Mouse (Mus musculus) limb, embryonic 12.5 days (tissue): ENCODE results near the gene Hrasls. TPM values are rescaled to one million over a fixed set of nuclear protein-coding genes. Genes with fewer than 3 reads are reported as not detected.

Experiments used
- ATAC-seq: fragments of 200-750 bp; cut with Nextera tagmentation; 2 replicates; pipeline ENCODE4 v1.8.0; 2017; ENCODE audit warnings: low read depth, moderate TSS enrichment; ENCODE audit not compliant: insufficient number of reproducible peaks, insufficient read depth, low FRiP score, low TSS enrichment
- H3K27ac ChIP-seq: fragments of 300-500 bp; sonication (generic); 2 replicates; pipeline ENCODE4 v1.5.1; 2016; ENCODE audit warnings: mild to moderate bottlenecking, moderate library complexity
- H3K27me3 ChIP-seq: fragments of 300-500 bp; sonication (generic); 2 replicates; pipeline ENCODE4 v1.6.1; 2016; ENCODE audit warnings: mild to moderate bottlenecking, moderate library complexity
- H3K36me3 ChIP-seq: fragments of 300-500 bp; sonication (generic); 2 replicates; pipeline ENCODE4 v1.6.1; 2016; ENCODE audit warnings: mild to moderate bottlenecking, moderate library complexity
- H3K4me1 ChIP-seq: fragments of 300-500 bp; sonication (generic); replicated peaks from 2 replicates; pipeline ENCODE4 v1.6.1; 2016
- H3K4me2 ChIP-seq: fragments of 300-500 bp; sonication (generic); 2 replicates; pipeline ENCODE4 v1.6.1; 2016; ENCODE audit warnings: mild to moderate bottlenecking, moderate library complexity
- H3K4me3 ChIP-seq: fragments of 300-500 bp; sonication (generic); replicated peaks from 2 replicates; pipeline ENCODE4 v1.5.1; 2016; ENCODE audit warnings: mild to moderate bottlenecking
- H3K9ac ChIP-seq: fragments of 300-500 bp; sonication (generic); replicated peaks from 2 replicates; pipeline ENCODE4 v1.6.1; 2016; ENCODE audit warnings: mild to moderate bottlenecking, moderate library complexity
- H3K9me3 ChIP-seq: fragments of 300-500 bp; sonication (generic); 2 replicates; pipeline ENCODE4 v1.6.1; 2016; ENCODE audit warnings: mild to moderate bottlenecking, moderate library complexity
- WGBS: fragments of 180-500 bp; shearing (Covaris S2); methylation state at CpG from one replicate; pipeline ENCODE4 v1.1.7; 2016; 5-methylcytosine and 5-hydroxymethylcytosine counted together
- polyA plus RNA-seq: library from polyadenylated mRNA; unstranded; fragments of >200 nt; fragmentation: Nextera tagmentation; extraction: Ambion mirVana; gene quantifications from 2 replicates; pipeline ENCODE4 v1.2.1, GENCODE M21; 2016

Hrasls gene
- polyA plus RNA-seq, 1 experiment from 2014 or later, result 2.0 TPM

GRCm38 (mm10) chr16:29204875-29205274, 4.6 kb upstream of the Hrasls start:
- H3K4me3 ChIP-seq, result no peak overlapping the region
- 0 out of 2 replicates have a peak, but pooled peaks have one; percentile 43 for ATAC-seq
- no peaks in the 10 kb centered on the region for H3K9me3 ChIP-seq
- no peak overlapping the region for H3K27ac ChIP-seq
- peaks cover 39% of the 10 kb centered on the region for H3K27me3 ChIP-seq
- peaks cover 14% of the 10 kb centered on the region for H3K4me1 ChIP-seq
- WGBS, result 49% methylated on average over 7 of the region's 7 CpGs
- no peaks in the 10 kb centered on the region for H3K36me3 ChIP-seq
- H3K4me2 ChIP-seq, result no peak overlapping the region
- H3K9ac ChIP-seq, result no peak overlapping the region

- WGBS, result 24% methylated on average over 2 of the region's 2 CpGs
These were observed 3.9 kb upstream of the Hrasls start for GRCm38 (mm10) chr16:29205581-29205980.

GRCm38 (mm10) chr16:29208841-29209240, 654 bp upstream of the Hrasls start:
- H3K27ac ChIP-seq, result no peak overlapping the region
- H3K36me3 ChIP-seq, result no peaks in the 10 kb centered on the region
- no peak overlapping the region for H3K4me2 ChIP-seq
- no peak overlapping the region for H3K4me3 ChIP-seq
- ATAC-seq, result no peak
- no peaks in the 10 kb centered on the region for H3K9me3 ChIP-seq
- H3K4me1 ChIP-seq, result peaks cover 22% of the 10 kb centered on the region
- no peak overlapping the region for H3K9ac ChIP-seq
- H3K27me3 ChIP-seq, result peaks cover 50% of the 10 kb centered on the region
- WGBS, result 71% methylated on average over 7 of the region's 7 CpGs

More at GRCm38 (mm10) chr16:29205581-29205980, 3.9 kb upstream of the Hrasls start:
- no peak overlapping the region for H3K9ac ChIP-seq
- H3K4me2 ChIP-seq, result no peak overlapping the region
- H3K9me3 ChIP-seq, result no peaks in the 10 kb centered on the region
- no peak overlapping the region for H3K4me3 ChIP-seq
- peaks cover 21% of the 10 kb centered on the region for H3K4me1 ChIP-seq
- no peak for ATAC-seq
- H3K27ac ChIP-seq, result no peak overlapping the region
- H3K36me3 ChIP-seq, result no peaks in the 10 kb centered on the region
- peaks cover 45% of the 10 kb centered on the region for H3K27me3 ChIP-seq

- no peak for ATAC-seq
These were observed 7.2 kb downstream of the Hrasls start for GRCm38 (mm10) chr16:29216395-29217295.

GRCm38 (mm10) chr16:29235951-29236350, 26.5 kb downstream of the Hrasls start:
- no peaks in the 10 kb centered on the region for H3K36me3 ChIP-seq
- no peak overlapping the region for H3K4me2 ChIP-seq
- WGBS, result 78% methylated on average over 5 of the region's 5 CpGs
- H3K27me3 ChIP-seq, result no peaks in the 10 kb centered on the region
- no peaks in the 10 kb centered on the region for H3K4me1 ChIP-seq
- no peak overlapping the region for H3K9ac ChIP-seq
- no peaks in the 10 kb centered on the region for H3K9me3 ChIP-seq
- no peak overlapping the region for H3K27ac ChIP-seq
- ATAC-seq, result no peak
- H3K4me3 ChIP-seq, result no peak overlapping the region

More at GRCm38 (mm10) chr16:29216395-29217295, 7.2 kb downstream of the Hrasls start:
- WGBS, result 82% methylated on average over 5 of the region's 5 CpGs
- no peaks in the 10 kb centered on the region for H3K36me3 ChIP-seq
- H3K9ac ChIP-seq, result no peak overlapping the region
- no peaks in the 10 kb centered on the region for H3K4me1 ChIP-seq
- H3K4me2 ChIP-seq, result no peak overlapping the region
- peaks cover 7% of the 10 kb centered on the region for H3K27me3 ChIP-seq
- H3K9me3 ChIP-seq, result no peaks in the 10 kb centered on the region
- no peak overlapping the region for H3K27ac ChIP-seq
- no peak overlapping the region for H3K4me3 ChIP-seq

GRCm38 (mm10) chr16:29254325-29254724, 44.8 kb downstream of the Hrasls start:
- H3K4me1 ChIP-seq, result no peaks in the 10 kb centered on the region
- 90% methylated on average over 4 of the region's 4 CpGs for WGBS
- ATAC-seq, result no peak
- H3K4me3 ChIP-seq, result no peak overlapping the region
- no peaks in the 10 kb centered on the region for H3K9me3 ChIP-seq
- H3K9ac ChIP-seq, result no peak overlapping the region
- no peaks in the 10 kb centered on the region for H3K27me3 ChIP-seq
- H3K36me3 ChIP-seq, result no peaks in the 10 kb centered on the region
- H3K27ac ChIP-seq, result no peak overlapping the region
- no peak overlapping the region for H3K4me2 ChIP-seq

Other genes starting within 250 kb of the Hrasls start
- 0.13 TPM in 1 of 2 replicates, not detected in the other for gene Atp13a5, start 169.0 kb downstream of the Hrasls start, polyA plus RNA-seq